Comparison of ENCODE assay signal across 14 mouse cellular contexts in the genomic region with DNA sequence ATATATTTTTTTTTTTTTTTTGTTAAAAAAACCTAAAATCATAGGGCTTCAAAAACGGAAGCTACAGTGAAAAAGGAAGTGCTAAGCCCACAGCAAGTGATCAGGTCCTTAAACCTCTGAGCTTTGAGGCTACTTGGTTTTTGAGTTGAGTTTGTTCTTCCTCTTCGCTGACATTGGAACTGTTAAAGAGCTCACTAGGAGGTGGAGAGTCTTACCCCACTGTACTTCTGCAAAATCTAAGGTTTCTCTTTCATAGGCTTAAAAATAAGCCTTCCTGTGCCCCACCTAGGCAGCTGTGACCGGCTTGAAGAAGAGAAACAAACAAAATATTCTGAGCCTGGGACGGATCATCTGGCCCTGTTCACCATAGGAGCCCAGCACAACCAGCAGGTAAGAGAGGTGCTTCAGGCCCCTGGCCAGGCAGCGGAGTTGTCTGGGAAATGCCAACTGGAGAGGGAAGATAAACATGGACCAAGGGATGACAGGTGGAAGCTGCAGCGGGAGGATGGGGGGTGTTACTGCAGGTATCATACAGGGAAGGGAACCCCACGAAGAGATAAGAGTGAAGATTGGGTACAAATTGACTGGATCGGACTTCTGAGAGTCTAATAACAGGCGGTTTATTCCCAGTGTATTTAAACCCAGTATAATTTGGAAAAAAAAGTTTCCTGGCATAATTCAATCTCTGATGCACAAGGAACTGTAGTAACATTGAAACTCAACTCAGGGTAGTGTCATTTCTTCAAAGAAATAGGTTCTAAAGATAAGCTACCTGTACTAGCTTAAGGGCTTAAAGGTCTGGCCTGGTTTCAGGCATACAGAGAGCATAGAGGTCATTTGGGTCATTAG. TPM values are rescaled to one million over a fixed set of nuclear protein-coding genes. Genes with fewer than 3 reads are reported as not detected.
DNase-seq lines count a peak whose midpoint lies in the region; ATAC-seq and TF ChIP-seq lines count a peak whose summit lies in the region.
"Had no signal": no experiment of that assay in that cellular context is flagged by ENCODE, and none has a peak within 500 bp of the region (broad histone marks: within the 10 kb centered on the region; RNA-seq: fewer than 3 reads in every experiment).

No protein-coding gene starts in this region.

- DNase-seq in lung, adult 2 months, result no peak
- DNase-seq in lung, postnatal 10 days, result no peak
- no peak for DNase-seq in liver, embryonic 14.5 days (ENCODE audit: low read depth in 3 of 3, low spot score in 3 of 3)
- DNase-seq in spleen, adult 2 months (ENCODE audit: low read depth in 1 of 2, low spot score in 2 of 2), result peak; percentile 59 to 74
- no peak for DNase-seq in cerebellum, adult 9-10 months
- DNase-seq: kidney, postnatal 4 days had no signal

- no peak for TF ChIP-seq POLR2A in lung, adult 2 months (IDR thresholded peaks at IDR 0.05; ENCODE audit: borderline replicate concordance, extremely low read depth, low read depth, low read length)
- peak; percentile 64 for TF ChIP-seq POLR2A in spleen, adult 2 months (IDR thresholded peaks at IDR 0.05; ENCODE audit: low read depth, low read length)

- H3K27ac ChIP-seq in brown adipose tissue, adult 24 weeks (replicated peaks; ENCODE audit: low read depth, low read length), result peak overlapping the region; percentile 52; the same call in 1 of the 2 replicates
- H3K27ac ChIP-seq in liver, embryonic 14.5 days, result peak overlapping the region; percentile 99
- peak overlapping the region; percentile 99 for H3K27ac ChIP-seq in spleen, adult 2 months (ENCODE audit: insufficient read depth, low read length)
- H3K27ac ChIP-seq in hindbrain, embryonic 13.5 days, result no peak overlapping the region
- H3K27ac ChIP-seq in kidney, embryonic 16.5 days (ENCODE audit: low read length), result no peak overlapping the region
- H3K27ac ChIP-seq: embryonic facial prominence, embryonic 12.5 days; midbrain, embryonic 12.5 days had no signal

- peak overlapping the region; percentile 85 for H3K9ac ChIP-seq in liver, embryonic 14.5 days (replicated peaks)
- no peak overlapping the region for H3K9ac ChIP-seq in hindbrain, embryonic 13.5 days
- H3K9ac ChIP-seq in kidney, embryonic 16.5 days (replicated peaks; ENCODE audit: low read length), result no peak overlapping the region
- H3K9ac ChIP-seq: embryonic facial prominence, embryonic 12.5 days; midbrain, embryonic 12.5 days had no signal

- peak overlapping the region; percentile 90 for H3K4me2 ChIP-seq in liver, embryonic 14.5 days (ENCODE audit: low read depth)
- no peak overlapping the region for H3K4me2 ChIP-seq in hindbrain, embryonic 13.5 days
- H3K4me2 ChIP-seq in kidney, embryonic 16.5 days (replicated peaks; ENCODE audit: low read depth, low read length), result no peak overlapping the region
- H3K4me2 ChIP-seq: embryonic facial prominence, embryonic 12.5 days; midbrain, embryonic 12.5 days had no signal

- H3K4me3 ChIP-seq in lung, adult 2 months (replicated peaks; ENCODE audit: extremely low read depth, low read depth, low read length), result peak overlapping the region; percentile 60
- H3K4me3 ChIP-seq in brown adipose tissue, adult 24 weeks (ENCODE audit: insufficient read depth, low read depth, low read length), result peak overlapping the region; percentile 38; the same call in 1 of the 2 replicates
- H3K4me3 ChIP-seq in liver, embryonic 14.5 days (ENCODE audit: insufficient read depth in 1 of 2, low read depth in 2 of 2, low read length in 2 of 2), result peak overlapping the region; percentile 42 to 53
- peak overlapping the region; percentile 83 for H3K4me3 ChIP-seq in spleen, adult 2 months (ENCODE audit: extremely low read depth, insufficient read depth, insufficient read length)
- no peak overlapping the region for H3K4me3 ChIP-seq in hindbrain, embryonic 13.5 days
- no peak overlapping the region for H3K4me3 ChIP-seq in kidney, embryonic 16.5 days (ENCODE audit: low read length)
- H3K4me3 ChIP-seq: embryonic facial prominence, embryonic 12.5 days; midbrain, embryonic 12.5 days had no signal

- no peaks in the 10 kb centered on the region for H3K9me3 ChIP-seq in liver, embryonic 14.5 days (ENCODE audit: control insufficient read depth, low read length)
- H3K9me3 ChIP-seq in hindbrain, embryonic 13.5 days, result no peaks in the 10 kb centered on the region
- H3K9me3 ChIP-seq in kidney, embryonic 16.5 days (ENCODE audit: low read length), result 0 out of 2 replicates have a peak, but pooled peaks cover 4% of the 10 kb centered on the region
- H3K9me3 ChIP-seq: embryonic facial prominence, embryonic 12.5 days; midbrain, embryonic 12.5 days had no signal

- ATAC-seq in liver, embryonic 14.5 days (ENCODE audit: insufficient read depth), result peak; percentile 12; the same call in 1 of the 2 replicates
- no peak for ATAC-seq in hindbrain, embryonic 13.5 days (ENCODE audit: low FRiP score)
- ATAC-seq in kidney, embryonic 16.5 days (ENCODE audit: low FRiP score, low TSS enrichment), result no peak
- ATAC-seq: hindbrain, embryonic 16.5 days had no signal

- H3K36me3 ChIP-seq in liver, embryonic 14.5 days (replicated peaks; ENCODE audit: control insufficient read depth, insufficient read depth, low read depth), result no peaks in the 10 kb centered on the region
- H3K36me3 ChIP-seq in spleen, adult 2 months (ENCODE audit: control insufficient read depth, insufficient read depth, low read length), result peaks cover 9% of the 10 kb centered on the region
- H3K36me3 ChIP-seq in hindbrain, embryonic 13.5 days, result no peaks in the 10 kb centered on the region
- H3K36me3 ChIP-seq in kidney, embryonic 16.5 days (ENCODE audit: insufficient read depth, low read length), result no peaks in the 10 kb centered on the region
- H3K36me3 ChIP-seq: embryonic facial prominence, embryonic 12.5 days; midbrain, embryonic 12.5 days had no signal

- no peaks in the 10 kb centered on the region for H3K27me3 ChIP-seq in liver, embryonic 14.5 days (ENCODE audit: control insufficient read depth, insufficient read depth, low read length)
- H3K27me3 ChIP-seq in spleen, adult 2 months (ENCODE audit: control insufficient read depth, insufficient read depth, low read length), result no peaks in the 10 kb centered on the region
- no peaks in the 10 kb centered on the region for H3K27me3 ChIP-seq in hindbrain, embryonic 13.5 days
- no peaks in the 10 kb centered on the region for H3K27me3 ChIP-seq in kidney, embryonic 16.5 days (ENCODE audit: insufficient read depth, low read length)
- H3K27me3 ChIP-seq: embryonic facial prominence, embryonic 12.5 days; midbrain, embryonic 12.5 days had no signal

- no peak for TF ChIP-seq CTCF in lung, adult 2 months (IDR thresholded peaks at IDR 0.05; ENCODE audit: insufficient read depth, low read length)
- no peak for TF ChIP-seq CTCF in liver, embryonic 14.5 days (IDR thresholded peaks at IDR 0.05; ENCODE audit: low read depth)
- no peak for TF ChIP-seq CTCF in spleen, adult 2 months (IDR thresholded peaks at IDR 0.05; ENCODE audit: extremely low read depth, insufficient read depth, insufficient read length, insufficient replicate concordance)

- peak; percentile 11; the same call in 1 of the 2 replicates for TF ChIP-seq EP300 in liver, embryonic 14.5 days (IDR thresholded peaks at IDR 0.05; ENCODE audit: low read depth)

- no peaks in the 10 kb centered on the region for H3K4me1 ChIP-seq in lung, adult 2 months (ENCODE audit: control insufficient read depth, insufficient read depth, low read length)
- H3K4me1 ChIP-seq in brown adipose tissue, adult 24 weeks (ENCODE audit: control insufficient read depth, insufficient read depth, insufficient read length, low read length), result no peaks in the 10 kb centered on the region
- peaks cover 60 to 70% of the 10 kb centered on the region in 2 experiments for H3K4me1 ChIP-seq in liver, embryonic 14.5 days (replicated peaks; ENCODE audit: control insufficient read depth in 2 of 2, insufficient read depth in 2 of 2, low read length in 1 of 2)
- H3K4me1 ChIP-seq in spleen, adult 2 months (ENCODE audit: control insufficient read depth, insufficient read depth, insufficient read length), result peaks cover 32% of the 10 kb centered on the region
- H3K4me1 ChIP-seq in hindbrain, embryonic 13.5 days (replicated peaks), result no peaks in the 10 kb centered on the region
- H3K4me1 ChIP-seq in kidney, embryonic 16.5 days (ENCODE audit: insufficient read depth, low read length), result no peaks in the 10 kb centered on the region
- H3K4me1 ChIP-seq: embryonic facial prominence, embryonic 12.5 days; midbrain, embryonic 12.5 days had no signal

- 61% methylated on average over 9 of the region's 9 CpGs for WGBS in lung, adult 2 months
- WGBS in liver, embryonic 14.5 days (ENCODE audit: insufficient replicate concordance), result 17% methylated on average over 9 of the region's 9 CpGs
- WGBS in spleen, adult 2 months, result 18% methylated on average over 9 of the region's 9 CpGs
- 86% methylated on average over 9 of the region's 9 CpGs for WGBS in hindbrain, embryonic 13.5 days
- 82% methylated on average over 9 of the region's 9 CpGs for WGBS in kidney, embryonic 16.5 days

RNA-seq across cellular contexts. Expression of gene Rnase6, which starts 5.3 kb away (rescaled TPM):
- polyA plus RNA-seq in lung, adult 2 months (2012; rRNA removed), result 12.1 and 19.2 TPM in 2 replicates
- polyA plus RNA-seq in brown adipose tissue, adult 24 weeks (2012; ENCODE audit: insufficient read depth, insufficient read length, missing spikeins), result 1.3 TPM in 1 of 2 replicates, not detected in the other
- polyA plus RNA-seq in liver, embryonic 14.5 days (2012; rRNA removed), result 1.9 and 2.8 TPM in 2 replicates
- polyA plus RNA-seq in liver, embryonic 14.5 days (2014; fragmentation: Nextera tagmentation; extraction: Ambion mirVana), result 3.6 TPM in 2 replicates
- 90.3 and 109 TPM in 2 replicates for polyA plus RNA-seq in spleen, adult 2 months (2012; rRNA removed)
- polyA plus RNA-seq in hindbrain, embryonic 13.5 days (2015; fragmentation: Nextera tagmentation; extraction: Ambion mirVana), result 0.25 and 0.47 TPM in 2 replicates
- 0.64 and 0.89 TPM in 2 replicates for polyA plus RNA-seq in kidney, embryonic 16.5 days (2015; fragmentation: Nextera tagmentation; extraction: Ambion mirVana)
- polyA plus RNA-seq: neural tube, embryonic 14.5 days had no signal

RNA-seq across cellular contexts. Expression of gene Eddm3b, which starts 14.8 kb away (rescaled TPM):
- polyA plus RNA-seq in lung, adult 2 months (2012; rRNA removed), result 0.08 TPM in 1 of 2 replicates, not detected in the other
- not detected in 2 replicates for polyA plus RNA-seq in brown adipose tissue, adult 24 weeks (2012; ENCODE audit: insufficient read depth, insufficient read length, missing spikeins)
- polyA plus RNA-seq in liver, embryonic 14.5 days (2012; rRNA removed), result not detected in 2 replicates
- not detected in 2 replicates for polyA plus RNA-seq in liver, embryonic 14.5 days (2014; fragmentation: Nextera tagmentation; extraction: Ambion mirVana)
- polyA plus RNA-seq in spleen, adult 2 months (2012; rRNA removed), result not detected in 2 replicates
- polyA plus RNA-seq in hindbrain, embryonic 13.5 days (2015; fragmentation: Nextera tagmentation; extraction: Ambion mirVana), result not detected in 2 replicates
- polyA plus RNA-seq in kidney, embryonic 16.5 days (2015; fragmentation: Nextera tagmentation; extraction: Ambion mirVana), result 1.5 and 2.2 TPM in 2 replicates
- polyA plus RNA-seq: embryonic facial prominence, embryonic 12.5 days; frontal cortex, adult 2 months; hindbrain, embryonic 16.5 days; midbrain, embryonic 12.5 days; neural tube, embryonic 14.5 days had no signal

RNA-seq across cellular contexts. Expression of gene Rnase1, which starts 17.6 kb away (rescaled TPM):
- polyA plus RNA-seq in lung, adult 2 months (2012; rRNA removed), result 3.7 and 4.8 TPM in 2 replicates
- not detected in 2 replicates for polyA plus RNA-seq in brown adipose tissue, adult 24 weeks (2012; ENCODE audit: insufficient read depth, insufficient read length, missing spikeins)
- polyA plus RNA-seq in liver, embryonic 14.5 days (2012; rRNA removed), result not detected in 2 replicates
- polyA plus RNA-seq in liver, embryonic 14.5 days (2014; fragmentation: Nextera tagmentation; extraction: Ambion mirVana), result not detected in 2 replicates
- 1,669 and 1,717 TPM in 2 replicates for polyA plus RNA-seq in spleen, adult 2 months (2012; rRNA removed)
- 0.60 TPM in 1 of 2 replicates, not detected in the other for polyA plus RNA-seq in hindbrain, embryonic 13.5 days (2015; fragmentation: Nextera tagmentation; extraction: Ambion mirVana)
- polyA plus RNA-seq in kidney, embryonic 16.5 days (2015; fragmentation: Nextera tagmentation; extraction: Ambion mirVana), result 0.26 and 0.66 TPM in 2 replicates
- polyA plus RNA-seq: embryonic facial prominence, embryonic 12.5 days; midbrain, embryonic 12.5 days had no signal

RNA-seq across cellular contexts. Expression of gene Rnase2b, which starts 33.1 kb away (rescaled TPM):
- polyA plus RNA-seq in lung, adult 2 months (2012; rRNA removed), result 0.40 TPM in 1 of 2 replicates, not detected in the other
- not detected in 2 replicates for polyA plus RNA-seq in brown adipose tissue, adult 24 weeks (2012; ENCODE audit: insufficient read depth, insufficient read length, missing spikeins)
- polyA plus RNA-seq in liver, embryonic 14.5 days (2012; rRNA removed), result not detected in 2 replicates
- not detected in 2 replicates for polyA plus RNA-seq in liver, embryonic 14.5 days (2014; fragmentation: Nextera tagmentation; extraction: Ambion mirVana)
- polyA plus RNA-seq in spleen, adult 2 months (2012; rRNA removed), result not detected in 2 replicates
- not detected in 2 replicates for polyA plus RNA-seq in hindbrain, embryonic 13.5 days (2015; fragmentation: Nextera tagmentation; extraction: Ambion mirVana)
- not detected in 2 replicates for polyA plus RNA-seq in kidney, embryonic 16.5 days (2015; fragmentation: Nextera tagmentation; extraction: Ambion mirVana)
- polyA plus RNA-seq: embryonic facial prominence, embryonic 12.5 days; frontal cortex, adult 2 months; hindbrain, embryonic 16.5 days; midbrain, embryonic 12.5 days; neural tube, embryonic 14.5 days had no signal

RNA-seq across cellular contexts. Expression of gene Ang, which starts 38.0 kb away (rescaled TPM):
- polyA plus RNA-seq in lung, adult 2 months (2012; rRNA removed), result 61.7 and 72.5 TPM in 2 replicates
- 2.1 and 8.7 TPM in 2 replicates for polyA plus RNA-seq in brown adipose tissue, adult 24 weeks (2012; ENCODE audit: insufficient read depth, insufficient read length, missing spikeins)
- 3.3 and 3.4 TPM in 2 replicates for polyA plus RNA-seq in liver, embryonic 14.5 days (2012; rRNA removed)
- polyA plus RNA-seq in liver, embryonic 14.5 days (2014; fragmentation: Nextera tagmentation; extraction: Ambion mirVana), result 5.4 and 7.1 TPM in 2 replicates
- polyA plus RNA-seq in spleen, adult 2 months (2012; rRNA removed), result 2.8 and 3.5 TPM in 2 replicates
- polyA plus RNA-seq in hindbrain, embryonic 13.5 days (2015; fragmentation: Nextera tagmentation; extraction: Ambion mirVana), result 4.1 and 4.4 TPM in 2 replicates
- polyA plus RNA-seq in kidney, embryonic 16.5 days (2015; fragmentation: Nextera tagmentation; extraction: Ambion mirVana), result 8.6 and 8.9 TPM in 2 replicates

Comparison
In these comparisons a context has a peak if more than half of its experiments do, and no peak if none do; other contexts are left out.
1. DNase-seq: peak in spleen, adult 2 months (2 of 2); none in lung, adult 2 months (single experiment), lung, postnatal 10 days (single experiment), liver, embryonic 14.5 days (0 of 3) and cerebellum, adult 9-10 months (single experiment).
2. H3K4me3 ChIP-seq: peak in lung, adult 2 months (single experiment), brown adipose tissue, adult 24 weeks (single experiment), liver, embryonic 14.5 days (2 of 2) and spleen, adult 2 months (single experiment); none in hindbrain, embryonic 13.5 days (single experiment) and kidney, embryonic 16.5 days (single experiment).
3. H3K27ac ChIP-seq: peak in brown adipose tissue, adult 24 weeks (single experiment), liver, embryonic 14.5 days (single experiment) and spleen, adult 2 months (single experiment); none in hindbrain, embryonic 13.5 days (single experiment) and kidney, embryonic 16.5 days (single experiment).
4. RNA of gene Rnase1, which starts 17.6 kb away (polyA plus RNA-seq): 1,669 to 1,717 TPM in spleen, adult 2 months; 3.7 to 4.8 TPM in lung, adult 2 months, 0.26 to 0.66 TPM in kidney, embryonic 16.5 days, 0.60 TPM in hindbrain, embryonic 13.5 days, not detected in liver, embryonic 14.5 days and not detected in brown adipose tissue, adult 24 weeks; every median in the first group is over 100 times any median in the second.